Mouse (Mus musculus): ENCODE data around the gene Acad11. TPM values are rescaled to one million over a fixed set of nuclear protein-coding genes. Genes with fewer than 3 reads are reported as not detected.

Acad11 gene
- 8.3 TPM in 2 replicates for polyA plus RNA-seq (2015; fragmentation: Nextera tagmentation; extraction: Ambion mirVana)

GRCm38 (mm10) chr9:104063244-104063961, at the start of gene Acad11:
Gene Acad11 (plus strand): TSS chr9:104063377.
- Histone ChIP-seq H3K4me3 (peak within 1 kb of the TSS; percentile 82), H3K9me3 (no peaks in the 10 kb centered on the region), H3K27me3 (replicated peaks) (no peaks in the 10 kb centered on the region), H3K9ac (peak within 1 kb of the TSS; percentile 94), H3K4me2 (peak within 1 kb of the TSS; percentile 95), H3K36me3 (peaks cover 24% of the 10 kb centered on the region), H3K4me1 (peaks cover 24% of the 10 kb centered on the region), H3K27ac (replicated peaks) (peak within 1 kb of the TSS; percentile 67)
- ATAC-seq (ENCODE audit: extremely low read depth, insufficient number of reproducible peaks, low FRiP score, low TSS enrichment) = peak; percentile 91
- under 1% methylated on average over 30 of the region's 30 CpGs for WGBS

GRCm38 (mm10) chr9:104014526-104014925, 48.7 kb upstream of the Acad11 start:
- no peaks in the 10 kb centered on the region for H3K9me3 ChIP-seq
- H3K36me3 ChIP-seq = peaks cover 77% of the 10 kb centered on the region
- no peaks in the 10 kb centered on the region for H3K4me1 ChIP-seq
- H3K27ac ChIP-seq (replicated peaks) = no peak overlapping the region
- H3K4me2 ChIP-seq = no peak overlapping the region
- ATAC-seq (ENCODE audit: extremely low read depth, insufficient number of reproducible peaks, low FRiP score, low TSS enrichment) = no peak
- H3K27me3 ChIP-seq (replicated peaks) = no peaks in the 10 kb centered on the region
- no peak overlapping the region for H3K4me3 ChIP-seq
- 64% methylated on average over 1 of the region's 1 CpGs for WGBS
- no peak overlapping the region for H3K9ac ChIP-seq

- no peak overlapping the region for H3K9ac ChIP-seq
- no peak for ATAC-seq (ENCODE audit: extremely low read depth, insufficient number of reproducible peaks, low FRiP score, low TSS enrichment)
Observed at GRCm38 (mm10) chr9:104021026-104021425, 42.2 kb upstream of the Acad11 start.

GRCm38 (mm10) chr9:104027186-104027585, 36.0 kb upstream of the Acad11 start:
- Histone ChIP-seq H3K36me3 (peaks cover 84% of the 10 kb centered on the region), H3K4me1 (no peaks in the 10 kb centered on the region), H3K27ac (replicated peaks) (no peak overlapping the region), H3K4me3 (no peak overlapping the region), H3K4me2 (no peak overlapping the region), H3K27me3 (replicated peaks) (no peaks in the 10 kb centered on the region), H3K9me3 (peaks cover 9% of the 10 kb centered on the region), H3K9ac (no peak overlapping the region)
- WGBS = 91% methylated on average over 8 of the region's 8 CpGs
- no peak for ATAC-seq (ENCODE audit: extremely low read depth, insufficient number of reproducible peaks, low FRiP score, low TSS enrichment)

More at GRCm38 (mm10) chr9:104021026-104021425, 42.2 kb upstream of the Acad11 start:
- 88% methylated on average over 10 of the region's 10 CpGs for WGBS
- Histone ChIP-seq H3K4me1 (no peaks in the 10 kb centered on the region), H3K4me2 (no peak overlapping the region), H3K27me3 (replicated peaks) (no peaks in the 10 kb centered on the region), H3K27ac (replicated peaks) (no peak overlapping the region), H3K36me3 (peaks cover 88% of the 10 kb centered on the region), H3K9me3 (no peaks in the 10 kb centered on the region), H3K4me3 (no peak overlapping the region)

GRCm38 (mm10) chr9:104029861-104030260, 33.3 kb upstream of the Acad11 start:
- Histone ChIP-seq H3K9ac (no peak overlapping the region), H3K27ac (replicated peaks) (no peak overlapping the region), H3K36me3 (peaks cover 85% of the 10 kb centered on the region), H3K4me3 (no peak overlapping the region), H3K4me2 (no peak overlapping the region), H3K9me3 (peaks cover 9% of the 10 kb centered on the region), H3K27me3 (replicated peaks) (no peaks in the 10 kb centered on the region), H3K4me1 (no peaks in the 10 kb centered on the region)
- ATAC-seq (ENCODE audit: extremely low read depth, insufficient number of reproducible peaks, low FRiP score, low TSS enrichment) = no peak
- WGBS = 88% methylated on average over 11 of the region's 11 CpGs

GRCm38 (mm10) chr9:104034231-104034630, 28.9 kb upstream of the Acad11 start:
- Histone ChIP-seq H3K27ac (replicated peaks) (no peak overlapping the region), H3K4me2 (no peak overlapping the region), H3K36me3 (peaks cover 80% of the 10 kb centered on the region), H3K9me3 (no peaks in the 10 kb centered on the region), H3K9ac (no peak overlapping the region), H3K4me3 (no peak overlapping the region), H3K27me3 (replicated peaks) (no peaks in the 10 kb centered on the region), H3K4me1 (peaks cover 14% of the 10 kb centered on the region)
- 75% methylated on average over 8 of the region's 8 CpGs for WGBS
- no peak for ATAC-seq (ENCODE audit: extremely low read depth, insufficient number of reproducible peaks, low FRiP score, low TSS enrichment)

- H3K36me3 ChIP-seq = peaks cover 81% of the 10 kb centered on the region
- H3K27ac ChIP-seq (replicated peaks) = no peak overlapping the region
- H3K4me1 ChIP-seq = peaks cover 14% of the 10 kb centered on the region
- no peak overlapping the region for H3K4me2 ChIP-seq
- no peak for ATAC-seq (ENCODE audit: extremely low read depth, insufficient number of reproducible peaks, low FRiP score, low TSS enrichment)
- no peak overlapping the region for H3K4me3 ChIP-seq
- H3K9ac ChIP-seq = no peak overlapping the region
- no peaks in the 10 kb centered on the region for H3K27me3 ChIP-seq (replicated peaks)
- H3K9me3 ChIP-seq = no peaks in the 10 kb centered on the region
- WGBS = 75% methylated on average over 6 of the region's 6 CpGs
Observed at GRCm38 (mm10) chr9:104034718-104035117, 28.5 kb upstream of the Acad11 start.

GRCm38 (mm10) chr9:104035261-104036015, 27.7 kb upstream of the Acad11 start:
- ATAC-seq (ENCODE audit: extremely low read depth, insufficient number of reproducible peaks, low FRiP score, low TSS enrichment) = no peak
- no peak overlapping the region for H3K9ac ChIP-seq
- no peak overlapping the region for H3K27ac ChIP-seq (replicated peaks)
- peaks cover 75% of the 10 kb centered on the region for H3K36me3 ChIP-seq
- H3K27me3 ChIP-seq (replicated peaks) = no peaks in the 10 kb centered on the region
- H3K4me1 ChIP-seq = peaks cover 14% of the 10 kb centered on the region
- 49% methylated on average over 24 of the region's 24 CpGs for WGBS
- no peaks in the 10 kb centered on the region for H3K9me3 ChIP-seq
- H3K4me3 ChIP-seq = no peak overlapping the region
- H3K4me2 ChIP-seq = no peak overlapping the region

- WGBS = 77% methylated on average over 13 of the region's 13 CpGs
- peak overlapping the region; percentile 34 for H3K27ac ChIP-seq (replicated peaks)
Observed at GRCm38 (mm10) chr9:104038266-104038665, 24.9 kb upstream of the Acad11 start.

GRCm38 (mm10) chr9:104039031-104039695, 24.0 kb upstream of the Acad11 start:
- no peak for ATAC-seq (ENCODE audit: extremely low read depth, insufficient number of reproducible peaks, low FRiP score, low TSS enrichment)
- WGBS = 83% methylated on average over 21 of the region's 21 CpGs
- Histone ChIP-seq H3K4me2 (no peak overlapping the region), H3K36me3 (peaks cover 60% of the 10 kb centered on the region), H3K4me3 (no peak overlapping the region), H3K27ac (replicated peaks) (no peak overlapping the region), H3K27me3 (replicated peaks) (no peaks in the 10 kb centered on the region), H3K9me3 (no peaks in the 10 kb centered on the region), H3K4me1 (peaks cover 14% of the 10 kb centered on the region), H3K9ac (no peak overlapping the region)

More at GRCm38 (mm10) chr9:104038266-104038665, 24.9 kb upstream of the Acad11 start:
- H3K36me3 ChIP-seq = peaks cover 61% of the 10 kb centered on the region
- H3K9me3 ChIP-seq = no peaks in the 10 kb centered on the region
- no peak overlapping the region for H3K4me2 ChIP-seq
- no peaks in the 10 kb centered on the region for H3K27me3 ChIP-seq (replicated peaks)
- ATAC-seq (ENCODE audit: extremely low read depth, insufficient number of reproducible peaks, low FRiP score, low TSS enrichment) = no peak
- H3K9ac ChIP-seq = no peak overlapping the region
- H3K4me1 ChIP-seq = peaks cover 14% of the 10 kb centered on the region
- no peak overlapping the region for H3K4me3 ChIP-seq

- WGBS = 78% methylated on average over 4 of the region's 4 CpGs
- Histone ChIP-seq H3K36me3 (peaks cover 56% of the 10 kb centered on the region), H3K9me3 (no peaks in the 10 kb centered on the region), H3K4me2 (no peak overlapping the region), H3K27ac (replicated peaks) (no peak overlapping the region), H3K4me3 (no peak overlapping the region), H3K27me3 (replicated peaks) (no peaks in the 10 kb centered on the region), H3K9ac (no peak overlapping the region), H3K4me1 (peaks cover 14% of the 10 kb centered on the region)
- no peak for ATAC-seq (ENCODE audit: extremely low read depth, insufficient number of reproducible peaks, low FRiP score, low TSS enrichment)
Observed at GRCm38 (mm10) chr9:104039742-104040141, 23.4 kb upstream of the Acad11 start.
